In the genomic region with DNA sequence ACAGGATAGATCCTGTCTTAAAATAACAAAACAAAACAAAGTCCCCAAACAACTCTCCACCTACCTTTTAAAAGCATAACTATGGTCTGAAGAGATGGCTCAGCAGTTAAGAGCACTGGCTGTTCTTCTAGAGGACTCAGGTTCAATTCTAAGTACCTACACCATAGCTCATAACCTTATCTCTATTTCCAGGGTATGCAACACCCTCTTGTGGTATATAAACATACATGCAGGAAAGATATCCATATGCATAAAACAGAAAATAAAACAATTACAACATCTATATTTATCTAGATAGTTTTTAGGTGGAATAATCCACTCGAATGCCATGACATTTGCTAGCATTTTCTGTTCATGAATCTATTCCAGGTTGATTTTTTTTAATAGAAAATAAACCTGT, we compare ENCODE assay signal across 33 mouse cellular contexts. TPM values are rescaled to one million over a fixed set of nuclear protein-coding genes. Genes with fewer than 3 reads are reported as not detected.
A peak's percentile ranks its signal among the peaks of the same experiment; 100 is the strongest.
DNase-seq lines count a peak whose midpoint lies in the region; ATAC-seq and TF ChIP-seq lines count a peak whose summit lies in the region.
"Had no signal": no experiment of that assay in that cellular context is flagged by ENCODE, and none has a peak within 500 bp of the region (broad histone marks: within the 10 kb centered on the region; RNA-seq: fewer than 3 reads in every experiment).

No protein-coding gene starts in this region.

- intact Hi-C loops in heart, adult 2 months (cut with DNase I), result no loop called here

- H3K27me3 ChIP-seq in heart, adult 2 months (ENCODE audit: control insufficient read depth, insufficient read depth, low read length), result no peaks in the 10 kb centered on the region
- H3K27me3 ChIP-seq in stomach, postnatal 0 days (ENCODE audit: control insufficient read depth, insufficient read depth, low read length), result no peaks in the 10 kb centered on the region
- H3K27me3 ChIP-seq: embryonic facial prominence, embryonic 15.5 days; forebrain, embryonic 12.5 days; heart, embryonic 13.5 days; limb, embryonic 12.5 days; neural tube, embryonic 12.5 days; stomach, embryonic 15.5 days had no signal

- TF ChIP-seq POLR2A in heart, adult 2 months (IDR thresholded peaks at IDR 0.05; ENCODE audit: insufficient read depth, low read depth, low read length), result no peak

- no peaks in the 10 kb centered on the region for H3K36me3 ChIP-seq in heart, adult 2 months (ENCODE audit: control insufficient read depth, insufficient read depth, low read length)
- no peaks in the 10 kb centered on the region for H3K36me3 ChIP-seq in stomach, postnatal 0 days (ENCODE audit: control insufficient read depth, insufficient read depth, low read length)
- H3K36me3 ChIP-seq: embryonic facial prominence, embryonic 10.5 days; embryonic facial prominence, embryonic 15.5 days; forebrain, embryonic 12.5 days; G1E; heart, embryonic 13.5 days; limb, embryonic 12.5 days; neural tube, embryonic 12.5 days; stomach, embryonic 15.5 days had no signal

- no peak for DNase-seq in heart, adult 2 months
- no peak for DNase-seq in heart, adult 11 months
- peak; percentile 5 for DNase-seq in thymus, postnatal 0 days (ENCODE audit: low spot score)
- DNase-seq in thymus, postnatal 10 days (ENCODE audit: low spot score in 2 of 2), result no peak
- no peak for DNase-seq in stomach, postnatal 0 days (ENCODE audit: low spot score)
- DNase-seq in MN1 (ENCODE audit: low spot score), result no peak
- no peak for DNase-seq in urinary bladder, postnatal 36 days (ENCODE audit: low spot score in 2 of 2)
- DNase-seq: adrenal gland, adult 2 months; adrenal gland, postnatal 36 days; B cell, adult 2 months; cerebellum, adult 18-20 months; cerebellum, postnatal 14 days; forebrain, postnatal 0 days; gastrocnemius, postnatal 36 days; heart, postnatal 10 days; kidney, adult 8-10 months; kidney, postnatal 14 days; thymus, postnatal 36 days had no signal

- no peak overlapping the region for H3K4me3 ChIP-seq in heart, adult 2 months
- no peak overlapping the region for H3K4me3 ChIP-seq in stomach, postnatal 0 days (ENCODE audit: low read depth, low read length)
- H3K4me3 ChIP-seq: embryonic facial prominence, embryonic 10.5 days; embryonic facial prominence, embryonic 15.5 days; forebrain, embryonic 12.5 days; heart, embryonic 13.5 days; left cerebral cortex, adult 2 months; limb, embryonic 12.5 days; neural tube, embryonic 12.5 days; stomach, embryonic 15.5 days had no signal

- no peak for TF ChIP-seq EP300 in heart, adult 2 months (IDR thresholded peaks at IDR 0.05; ENCODE audit: insufficient read depth, low read depth, low read length)
- no peak for TF ChIP-seq EP300 in stomach, postnatal 0 days (optimal IDR thresholded peaks at IDR 0.05)

- H3K9me3 ChIP-seq in stomach, postnatal 0 days (ENCODE audit: control insufficient read depth, low read length), result no peaks in the 10 kb centered on the region
- H3K9me3 ChIP-seq: embryonic facial prominence, embryonic 10.5 days; embryonic facial prominence, embryonic 15.5 days; forebrain, embryonic 12.5 days; G1E; heart, embryonic 13.5 days; limb, embryonic 12.5 days; neural tube, embryonic 12.5 days; stomach, embryonic 15.5 days had no signal

- no peaks in the 10 kb centered on the region for H3K79me2 ChIP-seq in heart, adult 2 months (replicated peaks; ENCODE audit: control insufficient read depth, insufficient read depth, low read length)

- no peaks in the 10 kb centered on the region for H3K4me1 ChIP-seq in heart, adult 2 months (ENCODE audit: control insufficient read depth, insufficient read depth, low read length)
- H3K4me1 ChIP-seq in stomach, postnatal 0 days (replicated peaks; ENCODE audit: control insufficient read depth, insufficient read depth), result no peaks in the 10 kb centered on the region
- H3K4me1 ChIP-seq: embryonic facial prominence, embryonic 10.5 days; embryonic facial prominence, embryonic 15.5 days; heart, embryonic 13.5 days; limb, embryonic 12.5 days; neural tube, embryonic 12.5 days; stomach, embryonic 15.5 days had no signal

- H3K9ac ChIP-seq in heart, adult 2 months (ENCODE audit: low read depth, low read length), result no peak overlapping the region
- no peak overlapping the region for H3K9ac ChIP-seq in stomach, postnatal 0 days (ENCODE audit: low read length)
- H3K9ac ChIP-seq: embryonic facial prominence, embryonic 15.5 days; forebrain, embryonic 12.5 days; forebrain, postnatal 0 days; heart, embryonic 13.5 days; hindbrain, embryonic 14.5 days; limb, embryonic 12.5 days; neural tube, embryonic 12.5 days; stomach, embryonic 15.5 days had no signal

- no peak overlapping the region for H3K27ac ChIP-seq in heart, adult 2 months
- H3K27ac ChIP-seq in stomach, postnatal 0 days (replicated peaks), result no peak overlapping the region
- H3K27ac ChIP-seq: embryonic facial prominence, embryonic 10.5 days; embryonic facial prominence, embryonic 15.5 days; forebrain, embryonic 12.5 days; heart, embryonic 13.5 days; hindbrain, embryonic 14.5 days; left cerebral cortex, adult 2 months; limb, embryonic 12.5 days; macrophage; neural tube, embryonic 12.5 days; stomach, embryonic 15.5 days had no signal

- 64% methylated on average over 1 of the region's 1 CpGs for WGBS in heart, adult 2 months
- 76% methylated on average over 1 of the region's 1 CpGs for WGBS in stomach, postnatal 0 days

- no peak overlapping the region for H3K4me2 ChIP-seq in stomach, postnatal 0 days (replicated peaks; ENCODE audit: low read depth)
- H3K4me2 ChIP-seq: embryonic facial prominence, embryonic 15.5 days; forebrain, embryonic 12.5 days; heart, embryonic 13.5 days; hindbrain, embryonic 14.5 days; limb, embryonic 12.5 days; midbrain, embryonic 11.5 days; neural tube, embryonic 12.5 days; stomach, embryonic 15.5 days had no signal

- peak; percentile 47; the same call in 1 of the 2 replicates for ATAC-seq in megakaryocyte, adult 5-6 weeks (ENCODE audit: poor library complexity, severe bottlenecking)
- ATAC-seq in stomach, postnatal 0 days (ENCODE audit: low FRiP score, low TSS enrichment), result no peak
- ATAC-seq: forebrain, postnatal 0 days; lung, postnatal 0 days; midbrain, embryonic 16.5 days had no signal

- TF ChIP-seq CTCF in heart, adult 2 months (IDR thresholded peaks at IDR 0.05), result peak; percentile 28
- TF ChIP-seq CTCF in stomach, postnatal 0 days (IDR thresholded peaks at IDR 0.05; ENCODE audit: low read depth), result peak; percentile 29; the same call in 1 of the 2 replicates

RNA-seq across cellular contexts. Expression of a gene that starts 27.2 kb away (rescaled TPM):
- 10 to 100 TPM; 10.7 to 13.5 TPM for total RNA-seq in heart, adult 2 months (2021)
- polyA plus RNA-seq in heart, adult 2 months (2012; rRNA removed), result 3.5 and 6.4 TPM in 2 replicates
- 3.6 and 4.7 TPM in 2 replicates for polyA plus RNA-seq in thymus, postnatal 0 days (2015; fragmentation: Nextera tagmentation; extraction: Ambion mirVana)
- 71.5 and 75.0 TPM in 2 replicates for total RNA-seq in megakaryocyte, adult 5-6 weeks (2015)
- total RNA-seq in megakaryocyte, adult 5-6 weeks (2017), result 33.8 and 36.5 TPM in 2 replicates
- polyA plus RNA-seq in stomach, postnatal 0 days (2015; fragmentation: Nextera tagmentation; extraction: Ambion mirVana), result 5.1 and 5.8 TPM in 2 replicates
- total RNA-seq: G1E had no signal
- polyA plus RNA-seq: G1E had no signal
